Mouse (Mus musculus) spleen, postnatal 10 days (tissue): Measurements from ENCODE around the gene Olfr1362.

Experiments
- DNase-seq, 2 experiments: peaks; one replicate each; pipeline ENCODE4 v3.0.0; 2021 to 2022; ENCODE audit warnings: low spot score in 2 of 2

Olfr1362 gene

GRCm38 (mm10) chr13:21613922-21614321, at the start of gene Olfr1362:
Gene Olfr1362, minus strand, starts transcription at chr13:21614022.
- DNase-seq: no peak

GRCm38 (mm10) chr13:21663286-21663685, 49.5 kb upstream of the Olfr1362 start, which contains the start of gene Olfr1361:
Gene Olfr1361, minus strand, starts transcription at chr13:21663386.
- DNase-seq: no peak

GRCm38 (mm10) chr13:21642418-21642817, 28.6 kb upstream of the Olfr1362 start, which contains the start of gene Olfr11:
Gene Olfr11, minus strand, starts transcription at chr13:21642518.
- no peak for DNase-seq

- DNase-seq: no peak
Measured at GRCm38 (mm10) chr13:21591618-21592017, 22.2 kb downstream of the Olfr1362 start.

GRCm38 (mm10) chr13:21581659-21582058, 32.2 kb downstream of the Olfr1362 start, which contains the start of gene Olfr1364:
Gene Olfr1364, minus strand, starts transcription at chr13:21581759.
- no peak for DNase-seq
